Mouse (Mus musculus): ENCODE measurements around the gene Med20.
A peak's percentile ranks its signal among the peaks of the same experiment; 100 is the strongest.
"Not testable (repeated sequence)": the region's sequence is repeated elsewhere in the genome, so short reads cannot be mapped to it uniquely, and the experiment has no call there.

Med20 gene

GRCm38 (mm10) chr17:47627791-47628190 lies 16.4 kb downstream of the Med20 start:
- no peak for DNase-seq (ENCODE audit: low spot score in 2 of 2)

GRCm38 (mm10) chr17:47628851-47629676 lies 17.7 kb downstream of the Med20 start:
- peak; percentile 96 to 97 for DNase-seq (ENCODE audit: low spot score in 2 of 2)

- peak; percentile 68 to 78 for DNase-seq (ENCODE audit: low spot score in 2 of 2)
Measured at GRCm38 (mm10) chr17:47629717-47630677, 18.6 kb downstream of the Med20 start.

GRCm38 (mm10) chr17:47630678-47631065 lies 19.3 kb downstream of the Med20 start, which contains the start of gene Usp49:
Usp49 (plus strand) TSS chr17:47630690.
- DNase-seq (ENCODE audit: low spot score in 2 of 2): no peak

- no peak for DNase-seq (ENCODE audit: low spot score in 2 of 2)
Measured at GRCm38 (mm10) chr17:47632181-47632840, 20.9 kb downstream of the Med20 start.

GRCm38 (mm10) chr17:47633999-47634770 lies 22.8 kb downstream of the Med20 start:
- no peak for DNase-seq (ENCODE audit: low spot score in 2 of 2)

GRCm38 (mm10) chr17:47642992-47643391 lies 31.6 kb downstream of the Med20 start:
- no peak for DNase-seq (ENCODE audit: low spot score in 2 of 2)

GRCm38 (mm10) chr17:47646683-47647082 lies 35.3 kb downstream of the Med20 start:
- peak; percentile 41 to 56 for DNase-seq (ENCODE audit: low spot score in 2 of 2)

GRCm38 (mm10) chr17:47648966-47649365 lies 37.6 kb downstream of the Med20 start:
- DNase-seq (ENCODE audit: low spot score in 2 of 2): no peak

GRCm38 (mm10) chr17:47651953-47652352 lies 40.6 kb downstream of the Med20 start:
- DNase-seq (ENCODE audit: low spot score in 2 of 2): no peak

GRCm38 (mm10) chr17:47654346-47654745 lies 43.0 kb downstream of the Med20 start:
- not testable (repeated sequence) for DNase-seq (ENCODE audit: low spot score in 2 of 2)

GRCm38 (mm10) chr17:47655697-47656096 lies 44.3 kb downstream of the Med20 start:
- DNase-seq (ENCODE audit: low spot score in 2 of 2): no peak

- no peak for DNase-seq (ENCODE audit: low spot score in 2 of 2)
Measured at GRCm38 (mm10) chr17:47657901-47658300, 46.5 kb downstream of the Med20 start.

- DNase-seq (ENCODE audit: low spot score in 2 of 2): no peak
Measured at GRCm38 (mm10) chr17:47658741-47659243, 47.4 kb downstream of the Med20 start.

- DNase-seq (ENCODE audit: low spot score in 2 of 2): no peak
Measured at GRCm38 (mm10) chr17:47663009-47663713, 51.8 kb downstream of the Med20 start.

- no peak for DNase-seq (ENCODE audit: low spot score in 2 of 2)
Measured at GRCm38 (mm10) chr17:47664474-47664873, 53.1 kb downstream of the Med20 start.

GRCm38 (mm10) chr17:47669166-47669565 lies 57.8 kb downstream of the Med20 start:
- DNase-seq (ENCODE audit: low spot score in 2 of 2): no peak

GRCm38 (mm10) chr17:47671988-47672310 lies 60.6 kb downstream of the Med20 start:
- DNase-seq (ENCODE audit: low spot score in 2 of 2): no peak

GRCm38 (mm10) chr17:47672311-47673111 lies 61.1 kb downstream of the Med20 start:
- DNase-seq (ENCODE audit: low spot score in 2 of 2): peak; percentile 50 to 61
